Mouse (Mus musculus): ENCODE measurements around the gene Aldh3b2.

GRCm38 (mm10) chr19:3951461-3951860 lies 20.7 kb upstream of the Aldh3b2 start:
- TF ChIP-seq FLI1 (IDR thresholded peaks at IDR 0.05; ENCODE audit: low read length) (no peak), GATA1 (IDR thresholded peaks at IDR 0.05; ENCODE audit: borderline replicate concordance, low read length) (no peak)
